Mouse (Mus musculus) liver, adult 2 months (tissue): ENCODE results near the gene Wwox.

ENCODE experiments used
- CTCF ChIP-seq: fragments of 200-500 bp; IDR thresholded peaks from 2 replicates; pipeline ENCODE4 v1.5.1; 2011; ENCODE audit warnings: low read depth, low read length, control low read depth
- POLR2A ChIP-seq: fragments of 200-500 bp; IDR thresholded peaks from 2 replicates; pipeline ENCODE4 v1.6.1; 2011; ENCODE audit warnings: low read length, control low read depth; ENCODE audit not compliant: insufficient read depth; ENCODE audit errors: extremely low read depth

DNA sequence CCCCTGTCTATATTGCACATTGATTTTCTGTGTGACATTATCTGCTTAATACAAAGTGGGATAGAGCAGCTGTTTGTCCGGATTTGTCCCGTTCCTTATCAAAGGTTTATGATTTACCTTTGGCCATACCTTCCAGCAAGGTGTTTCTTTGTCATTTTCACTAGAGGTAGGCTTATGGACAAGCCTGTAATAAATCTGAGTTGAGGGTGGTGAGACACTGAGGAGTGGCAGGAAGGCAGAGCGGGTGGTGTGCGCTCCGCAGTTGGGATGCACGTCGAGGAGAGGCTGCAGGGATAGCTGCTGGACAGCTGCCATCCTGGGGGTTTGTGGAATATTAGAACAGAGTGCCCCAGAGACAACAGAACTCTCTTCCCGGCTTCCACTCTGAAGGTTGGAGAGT is 458.0 kb downstream of the Wwox start:
- TF ChIP-seq POLR2A (no peak), CTCF (no peak)
